Mouse (Mus musculus) cortical plate, adult 2 months (tissue): Measurements from ENCODE around the gene Rab5c.

ENCODE experiments used
- CTCF ChIP-seq: fragments of 200-500 bp; IDR thresholded peaks from 2 replicates; pipeline ENCODE4 v1.5.1; 2011; ENCODE audit warnings: mild to moderate bottlenecking, control low read depth, low read length; ENCODE audit not compliant: insufficient read depth; ENCODE audit errors: extremely low read depth
- POLR2A ChIP-seq: fragments of 200-500 bp; IDR thresholded peaks from 2 replicates; pipeline ENCODE4 v1.6.1; 2011; ENCODE audit warnings: mild to moderate bottlenecking, low read length, control low read depth; ENCODE audit not compliant: insufficient read depth; ENCODE audit errors: extremely low read depth

- TF ChIP-seq CTCF (no peak), POLR2A (no peak)
These were observed 27.0 kb downstream of the Rab5c start for GRCm38 (mm10) chr11:100710977-100711376.
